Mouse (Mus musculus) Patski (cell line): ENCODE data around the gene Pld1. TPM values are rescaled to one million over a fixed set of nuclear protein-coding genes. Genes with fewer than 3 reads are reported as not detected.
A peak's percentile ranks its signal among the peaks of the same experiment; 100 is the strongest.

Source experiments
- ATAC-seq: fragments of 100-300 bp; one replicate; pipeline ENCODE4 v1.8.0; 2021
- CTCF ChIA-PET: fragments of 350-600 bp; sonication (Branson Sonifier 250); formaldehyde crosslinking; loops from one replicate; lab custom pipeline; 2022; ENCODE audit warnings: inconsistent platforms; lab: Charles Lee
- POLR2A ChIA-PET: fragments of 350-600 bp; sonication (Branson Sonifier 250); formaldehyde crosslinking; loops from one replicate; lab custom pipeline; 2022; ENCODE audit warnings: antibody characterized with exemption, inconsistent platforms; lab: Charles Lee
- DNase-seq: peaks from one replicate; pipeline ENCODE4 v3.0.0-alpha.2; 2011; ENCODE audit warnings: low read depth, low spot score
- H3K27me3 ChIP-seq: fragments of 371-371 bp; one replicate; pipeline ENCODE4 v1.5.1; 2021
- CTCF ChIP-seq: fragments of 100-300 bp; IDR thresholded peaks from one replicate; pipeline ENCODE4 v1.5.1; 2021
- in situ Hi-C: fragments of 300-500 bp; cut with MboI; formaldehyde crosslinking; loops from 3 replicates; pipeline ENCODE4 v1.11.1; 2018; ENCODE audit warnings: low pct_unique_long_range_greater_than_20kb, mixed read lengths
- polyA plus RNA-seq: library from polyadenylated mRNA; unstranded; gene quantifications from one replicate; pipeline ENCODE4 v1.2.3, GENCODE M21; 2021

Gene Pld1
- polyA plus RNA-seq, 1 experiment from 2014 or later, result 16.1 TPM

- TF ChIP-seq CTCF, result no peak
- no peak for DNase-seq
- in situ Hi-C loops, result no loop called here
- POLR2A ChIA-PET, result interaction anchor here (0.6 kb wide), 1 partner anchor 122 kb away, joined by 3 read pairs; no protein-coding TSS in a partner anchor
- CTCF ChIA-PET, result no interaction called here
- no peaks in the 10 kb centered on the region for H3K27me3 ChIP-seq
- ATAC-seq, result no peak
These were observed 122.7 kb downstream of the Pld1 start for GRCm38 (mm10) chr3:28061155-28061554.

GRCm38 (mm10) chr3:28079211-28079610 is 140.7 kb downstream of the Pld1 start:
- H3K27me3 ChIP-seq, result no peaks in the 10 kb centered on the region
- in situ Hi-C loops, result no loop called here
- ChIA-PET POLR2A (no interaction called here), CTCF (interaction anchor here (1.7 kb wide), 1 partner anchor 13 kb away, joined by 5 read pairs; no protein-coding TSS in a partner anchor)
- no peak for TF ChIP-seq CTCF
- DNase-seq, result no peak
- no peak for ATAC-seq

GRCm38 (mm10) chr3:28080116-28080515 is 141.6 kb downstream of the Pld1 start:
- CTCF ChIA-PET, result no interaction called here
- ATAC-seq (no peak), DNase-seq (no peak)
- in situ Hi-C loops, result no loop called here
- TF ChIP-seq CTCF, result no peak
- no peaks in the 10 kb centered on the region for H3K27me3 ChIP-seq
- POLR2A ChIA-PET, result no interaction called here

- DNase-seq (no peak), ATAC-seq (no peak)
- CTCF ChIA-PET, result no interaction called here
- no peak for TF ChIP-seq CTCF
- POLR2A ChIA-PET, result no interaction called here
- in situ Hi-C loops, result no loop called here
- no peaks in the 10 kb centered on the region for H3K27me3 ChIP-seq
These were observed 142.5 kb downstream of the Pld1 start for GRCm38 (mm10) chr3:28081012-28081411.

GRCm38 (mm10) chr3:28083218-28083617 is 144.7 kb downstream of the Pld1 start:
- ChIA-PET POLR2A (no interaction called here), CTCF (no interaction called here)

GRCm38 (mm10) chr3:28084281-28084680 is 145.8 kb downstream of the Pld1 start:
- DNase-seq (no peak), ATAC-seq (no peak)
- TF ChIP-seq CTCF, result no peak
- in situ Hi-C loops, result no loop called here
- ChIA-PET POLR2A (no interaction called here), CTCF (interaction anchor here (0.7 to 1.1 kb wide), 2 partner anchors 8 to 101 kb away, joined by 3 to 4 read pairs; no protein-coding TSS in a partner anchor)
- no peaks in the 10 kb centered on the region for H3K27me3 ChIP-seq

More at GRCm38 (mm10) chr3:28083218-28083617, 144.7 kb downstream of the Pld1 start:
- ATAC-seq, result no peak
- H3K27me3 ChIP-seq, result no peaks in the 10 kb centered on the region
- in situ Hi-C loops, result no loop called here
- TF ChIP-seq CTCF, result no peak
- DNase-seq, result no peak

- ChIA-PET CTCF (interaction anchor here (1.3 to 2.9 kb wide), 3 partner anchors 12 to 30 kb away, joined by 3 to 11 read pairs (median 5); no protein-coding TSS in a partner anchor), POLR2A (interaction anchor here (0.8 kb wide), 1 partner anchor 51 kb away, joined by 4 read pairs; no protein-coding TSS in a partner anchor)
- no peaks in the 10 kb centered on the region for H3K27me3 ChIP-seq
- DNase-seq (no peak), ATAC-seq (no peak)
- in situ Hi-C loops, result no loop called here
- TF ChIP-seq CTCF, result no peak
These were observed 152.8 kb downstream of the Pld1 start for GRCm38 (mm10) chr3:28091296-28091695.

GRCm38 (mm10) chr3:28091741-28092140 is 153.2 kb downstream of the Pld1 start:
- no peak for DNase-seq
- peak; percentile 57 for ATAC-seq
- no peak for TF ChIP-seq CTCF
- CTCF ChIA-PET, result interaction anchor here (1.3 to 2.9 kb wide), 3 partner anchors 13 to 30 kb away, joined by 3 to 11 read pairs (median 5); no protein-coding TSS in a partner anchor
- no peaks in the 10 kb centered on the region for H3K27me3 ChIP-seq
- POLR2A ChIA-PET, result interaction anchor here (0.7 to 0.8 kb wide), 2 partner anchors 41 to 51 kb away, joined by 4 read pairs; no protein-coding TSS in a partner anchor
- in situ Hi-C loops, result no loop called here

GRCm38 (mm10) chr3:28093684-28094302 is 155.3 kb downstream of the Pld1 start:
- DNase-seq (no peak), ATAC-seq (no peak)
- ChIA-PET POLR2A (no interaction called here), CTCF (interaction anchor here (2.9 kb wide), 1 partner anchor 13 kb away, joined by 11 read pairs; no protein-coding TSS in a partner anchor)
- H3K27me3 ChIP-seq, result no peaks in the 10 kb centered on the region
- TF ChIP-seq CTCF, result no peak
- in situ Hi-C loops, result no loop called here

- in situ Hi-C loops, result no loop called here
- no peaks in the 10 kb centered on the region for H3K27me3 ChIP-seq
- ChIA-PET CTCF (no interaction called here), POLR2A (no interaction called here)
- no peak for TF ChIP-seq CTCF
- ATAC-seq (no peak), DNase-seq (no peak)
These were observed 157.0 kb downstream of the Pld1 start for GRCm38 (mm10) chr3:28095451-28095850.

GRCm38 (mm10) chr3:28099175-28099574 is 160.7 kb downstream of the Pld1 start:
- DNase-seq, result no peak
- ChIA-PET CTCF (interaction anchor here (2.1 kb wide), 1 partner anchor 9 kb away, joined by 9 read pairs; no protein-coding TSS in a partner anchor), POLR2A (no interaction called here)
- in situ Hi-C loops, result no loop called here
- no peak for ATAC-seq
- no peaks in the 10 kb centered on the region for H3K27me3 ChIP-seq
- TF ChIP-seq CTCF, result no peak
